Mouse (Mus musculus) brown adipose tissue, adult 24 weeks (tissue): ENCODE measurements around the gene Rhob. TPM values are rescaled to one million over a fixed set of nuclear protein-coding genes. Genes with fewer than 3 reads are reported as not detected.

Experiments used
- H3K27ac ChIP-seq: fragments of 200-500 bp; replicated peaks from 2 replicates; pipeline ENCODE4 v1.5.1; 2012; ENCODE audit warnings: low read depth, mild to moderate bottlenecking, low read length
- H3K4me1 ChIP-seq: fragments of 200-500 bp; 2 replicates; pipeline ENCODE4 v1.6.1; 2012; ENCODE audit warnings: low read length, mixed read lengths; ENCODE audit not compliant: control insufficient read depth, insufficient read depth, insufficient read length
- H3K4me3 ChIP-seq: fragments of 200-500 bp; 2 replicates; pipeline ENCODE4 v1.5.1; 2012; ENCODE audit warnings: low read depth, mild to moderate bottlenecking, low read length, moderate library complexity; ENCODE audit not compliant: insufficient read depth
- polyA plus RNA-seq: library from polyadenylated mRNA; stranded (reverse); fragments of >200 nt; gene quantifications from 2 replicates; pipeline ENCODE4 v1.2.4, GENCODE M21; 2012; ENCODE audit not compliant: missing spikeins, insufficient read depth, insufficient read length

Rhob gene
- polyA plus RNA-seq, 1 experiment, result 106 TPM

DNA sequence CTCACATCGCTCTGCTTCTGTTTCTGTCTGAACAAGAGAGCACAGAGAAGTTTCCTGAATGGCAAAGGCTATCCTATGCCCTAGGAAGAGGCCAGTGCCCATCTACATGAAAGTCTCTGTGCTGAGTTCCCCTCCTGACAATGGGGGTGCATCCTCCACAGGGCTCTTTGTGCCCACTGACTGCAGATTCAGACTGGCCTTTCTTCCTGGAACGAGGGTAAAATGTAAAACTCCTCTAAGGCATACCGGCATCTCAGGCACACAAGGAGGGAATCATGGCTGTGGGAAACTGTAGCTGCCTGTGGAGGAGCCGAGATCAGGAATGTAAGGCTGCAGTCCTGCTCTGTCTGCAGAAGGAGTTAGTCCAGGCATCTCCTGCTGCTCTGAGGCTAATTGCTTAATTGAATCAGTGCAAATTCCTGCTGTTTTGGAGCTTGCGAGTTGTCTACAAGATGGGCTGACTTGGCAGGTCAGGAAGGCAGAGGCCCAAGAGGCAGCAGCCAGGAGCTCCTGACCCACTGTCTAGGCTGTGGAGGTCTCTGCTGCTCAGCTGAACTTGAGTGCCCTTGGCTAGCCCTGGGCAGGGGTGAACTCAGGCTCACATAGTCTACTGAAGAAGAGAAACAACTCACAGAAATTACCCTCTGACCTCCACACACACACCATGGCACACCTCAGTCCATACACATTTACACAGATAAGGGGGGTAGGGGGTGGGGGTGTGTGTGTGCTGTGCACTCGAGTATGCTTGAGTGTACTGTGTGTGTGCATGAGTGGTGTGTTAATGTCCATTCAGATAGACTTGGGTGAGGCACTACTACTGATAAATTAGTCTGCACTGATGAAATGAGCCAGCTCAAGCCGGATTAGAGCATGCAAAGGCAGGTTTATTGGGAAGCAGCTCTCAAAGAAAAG, 48.0 kb downstream of the Rhob start:
- H3K4me3 ChIP-seq, result no peak overlapping the region
- no peak overlapping the region for H3K27ac ChIP-seq
- peaks cover 33% of the 10 kb centered on the region for H3K4me1 ChIP-seq

DNA sequence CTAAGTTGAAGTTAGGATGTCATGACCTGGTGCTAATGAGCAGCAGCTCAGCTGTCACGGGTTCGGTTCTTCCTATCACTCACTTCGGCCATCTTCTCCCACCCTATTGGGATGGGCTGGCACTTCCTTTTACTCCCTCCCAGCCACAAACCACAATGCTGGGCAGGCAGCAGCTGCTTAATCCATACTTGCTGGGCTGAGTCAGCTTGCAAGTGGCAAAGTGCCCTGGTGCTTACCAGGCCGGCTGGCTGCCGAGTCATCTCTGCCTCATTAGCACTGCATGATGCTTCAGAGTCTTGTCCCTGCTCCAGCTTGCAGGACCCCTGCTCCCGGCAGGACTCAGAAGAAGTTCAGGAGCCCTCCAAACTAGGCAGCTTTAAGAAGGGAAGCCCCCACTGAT, 49.2 kb downstream of the Rhob start:
- Histone ChIP-seq H3K4me1 (peaks cover 33% of the 10 kb centered on the region), H3K4me3 (no peak overlapping the region), H3K27ac (no peak overlapping the region)

DNA sequence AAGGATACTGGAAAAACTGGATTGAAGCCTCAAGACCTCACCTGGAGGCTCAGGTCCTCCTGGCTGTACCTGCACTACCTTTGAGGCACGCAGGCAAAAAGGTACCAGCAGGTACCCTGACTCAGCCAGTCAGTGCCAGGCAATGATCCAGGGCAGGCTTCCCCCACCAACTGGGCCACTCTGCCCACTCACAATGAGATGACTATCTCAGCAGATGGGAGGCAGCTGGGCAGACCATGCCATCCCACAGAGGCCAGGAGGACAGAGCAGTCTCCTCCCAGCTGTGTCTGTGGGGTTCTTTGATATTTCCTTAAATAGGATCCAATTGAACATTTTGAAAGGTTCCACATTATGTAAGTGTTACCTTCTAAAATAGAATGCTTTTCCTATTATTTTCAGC, 49.8 kb downstream of the Rhob start:
- no peak overlapping the region for H3K4me3 ChIP-seq
- H3K27ac ChIP-seq, result no peak overlapping the region
- H3K4me1 ChIP-seq, result peaks cover 37% of the 10 kb centered on the region

Other genes starting within 250 kb of the Rhob start
- gene Gdf7, start 198.1 kb downstream of the Rhob start, polyA plus RNA-seq, result not detected in 2 replicates
- 5.7 and 7.6 TPM in 2 replicates for gene Hs1bp3, start 186.6 kb downstream of the Rhob start, polyA plus RNA-seq
- not detected in 2 replicates for gene Slc7a15, start 99.1 kb upstream of the Rhob start, polyA plus RNA-seq
- 36.9 and 37.0 TPM in 2 replicates for gene Pum2, start 174.1 kb upstream of the Rhob start, polyA plus RNA-seq